Mouse (Mus musculus) fibroblast of lung, adult 2 months (primary cell): ENCODE measurements around the gene Slc25a43.

ENCODE experiments used
- DNase-seq: peaks from one replicate; pipeline ENCODE4 v3.0.0-alpha.2; 2011; ENCODE audit warnings: low read depth

Gene Slc25a43

GRCm38 (mm10) chrX:36823932-36824711 is 80.7 kb downstream of the Slc25a43 start:
- no peak for DNase-seq

GRCm38 (mm10) chrX:36825032-36825431 is 81.6 kb downstream of the Slc25a43 start:
- DNase-seq: no peak
